Mouse (Mus musculus) lung, postnatal 0 days (tissue): Measurements from ENCODE around the gene Comt. TPM values are rescaled to one million over a fixed set of nuclear protein-coding genes. Genes with fewer than 3 reads are reported as not detected.

ENCODE experiments used
- ATAC-seq: fragments of 200-750 bp; cut with Nextera tagmentation; 2 replicates; pipeline ENCODE4 v1.8.0; 2017; ENCODE audit warnings: moderate library complexity
- DNase-seq: peaks from one replicate; pipeline ENCODE4 v3.0.0-alpha.2; 2016; ENCODE audit warnings: low spot score
- H3K27ac ChIP-seq: fragments of 300-500 bp; sonication (generic); 2 replicates; pipeline ENCODE4 v1.5.1; 2014; ENCODE audit warnings: antibody characterized with exemption, mild to moderate bottlenecking, low read length, mixed read lengths
- H3K27me3 ChIP-seq: fragments of 300-500 bp; sonication (generic); replicated peaks from 2 replicates; pipeline ENCODE4 v1.6.1; 2014; ENCODE audit warnings: low read length, mixed read lengths; ENCODE audit not compliant: insufficient read depth
- H3K36me3 ChIP-seq: fragments of 300-500 bp; sonication (generic); 2 replicates; pipeline ENCODE4 v1.6.1; 2014; ENCODE audit warnings: low read length, mixed read lengths; ENCODE audit not compliant: insufficient read depth
- H3K4me1 ChIP-seq: fragments of 300-500 bp; sonication (generic); 2 replicates; pipeline ENCODE4 v1.6.1; 2014; ENCODE audit warnings: antibody characterized with exemption, low read depth, low read length, mixed read lengths; ENCODE audit not compliant: insufficient read depth
- H3K4me2 ChIP-seq: fragments of 300-500 bp; sonication (generic); replicated peaks from 2 replicates; pipeline ENCODE4 v1.6.1; 2014; ENCODE audit warnings: low read depth, mild to moderate bottlenecking, low read length, moderate library complexity, mixed read lengths
- H3K4me3 ChIP-seq: fragments of 300-500 bp; sonication (generic); 2 replicates; pipeline ENCODE4 v1.5.1; 2014; ENCODE audit warnings: low read depth, low read length
- H3K9ac ChIP-seq: fragments of 300-500 bp; sonication (generic); replicated peaks from 2 replicates; pipeline ENCODE4 v1.6.1; 2014; ENCODE audit warnings: low read depth, mild to moderate bottlenecking
- H3K9me3 ChIP-seq: fragments of 300-500 bp; sonication (generic); 2 replicates; pipeline ENCODE4 v1.6.1; 2016; ENCODE audit warnings: low read length, mixed read lengths
- CTCF ChIP-seq: IDR thresholded peaks from 2 replicates; pipeline ENCODE4 v1.5.1; 2016; ENCODE audit warnings: antibody characterized with exemption, mild to moderate bottlenecking
- EP300 ChIP-seq: IDR thresholded peaks from 2 replicates; pipeline ENCODE4 v1.6.1; 2016; ENCODE audit warnings: antibody characterized with exemption, mild to moderate bottlenecking, control low read depth
- WGBS: fragments of 180-500 bp; shearing (Covaris S2); extraction: QIAGEN DNeasy Blood & Tissue Kit; methylation state at CpG from one replicate; pipeline ENCODE4 v1.1.7; 2014; 5-methylcytosine and 5-hydroxymethylcytosine counted together
- polyA plus RNA-seq: library from polyadenylated mRNA; unstranded; fragments of >200 nt; fragmentation: Nextera tagmentation; extraction: Ambion mirVana; gene quantifications from 2 replicates; pipeline ENCODE4 v1.2.1, GENCODE M21; 2015

Gene Comt
- polyA plus RNA-seq, 1 experiment from 2014 or later, result 109 TPM

- ATAC-seq (no peak), DNase-seq (no peak)
- TF ChIP-seq EP300 (no peak), CTCF (peak; percentile 50)
- WGBS, result 40% methylated on average over 1 of the region's 1 CpGs
- Histone ChIP-seq H3K4me1 (no peaks in the 10 kb centered on the region), H3K4me3 (no peak overlapping the region), H3K4me2 (no peak overlapping the region), H3K27ac (no peak overlapping the region), H3K9me3 (no peaks in the 10 kb centered on the region), H3K9ac (no peak overlapping the region), H3K27me3 (no peaks in the 10 kb centered on the region), H3K36me3 (peaks cover 8% of the 10 kb centered on the region; the same call in 1 of the 2 replicates)
Observed at GRCm38 (mm10) chr16:18470829-18471228, 44.2 kb upstream of the Comt start.

GRCm38 (mm10) chr16:18464271-18464670, 37.6 kb upstream of the Comt start:
- no peak overlapping the region for H3K4me3 ChIP-seq
- H3K27me3 ChIP-seq, result no peaks in the 10 kb centered on the region
- no peak for TF ChIP-seq EP300
- no peak for TF ChIP-seq CTCF
- WGBS, result 41% methylated on average over 3 of the region's 3 CpGs
- H3K4me1 ChIP-seq, result no peaks in the 10 kb centered on the region
- DNase-seq (peak; percentile 25), ATAC-seq (peak; percentile 73)
- no peak overlapping the region for H3K9ac ChIP-seq
- H3K4me2 ChIP-seq, result no peak overlapping the region
- H3K9me3 ChIP-seq, result no peaks in the 10 kb centered on the region
- no peaks in the 10 kb centered on the region for H3K36me3 ChIP-seq
- no peak overlapping the region for H3K27ac ChIP-seq

- Histone ChIP-seq H3K4me3 (no peak overlapping the region), H3K27ac (no peak overlapping the region), H3K9ac (no peak overlapping the region), H3K4me1 (no peaks in the 10 kb centered on the region), H3K9me3 (no peaks in the 10 kb centered on the region), H3K27me3 (no peaks in the 10 kb centered on the region), H3K36me3 (peaks cover 5% of the 10 kb centered on the region; the same call in 1 of the 2 replicates), H3K4me2 (no peak overlapping the region)
- DNase-seq (no peak), ATAC-seq (no peak)
- TF ChIP-seq CTCF (no peak), EP300 (no peak)
- WGBS, result 43% methylated on average over 8 of the region's 8 CpGs
Observed at GRCm38 (mm10) chr16:18462598-18462997, 35.9 kb upstream of the Comt start.

- ATAC-seq, result no peak
- 82% methylated on average over 9 of the region's 9 CpGs for WGBS
- no peak overlapping the region for H3K27ac ChIP-seq
Observed at GRCm38 (mm10) chr16:18462031-18462430, 35.4 kb upstream of the Comt start.

DNA sequence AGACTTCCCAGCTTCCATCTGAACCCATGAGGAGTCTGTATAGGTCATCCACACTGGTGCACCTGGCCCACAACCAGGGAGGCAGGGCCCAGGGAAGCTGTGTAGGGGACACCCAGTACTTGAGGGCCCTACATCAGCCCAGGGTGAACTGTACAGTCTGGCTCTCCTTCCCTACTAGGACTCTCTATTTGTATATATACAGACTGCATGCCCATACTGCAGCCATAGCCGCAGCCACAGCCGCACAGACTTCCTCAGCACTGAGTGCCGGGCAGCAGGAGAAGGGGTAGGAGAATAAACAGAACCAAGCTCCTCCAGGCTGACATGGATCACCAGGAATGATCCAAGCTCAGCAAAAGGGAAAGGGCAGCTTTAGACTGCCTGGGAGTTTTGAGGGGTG, 34.2 kb upstream of the Comt start:
- no peak for TF ChIP-seq EP300
- no peak for TF ChIP-seq CTCF
- Histone ChIP-seq H3K27ac (no peak overlapping the region), H3K4me3 (no peak overlapping the region), H3K9ac (no peak overlapping the region), H3K4me1 (no peaks in the 10 kb centered on the region), H3K4me2 (no peak overlapping the region), H3K36me3 (peaks cover 14% of the 10 kb centered on the region; the same call in 1 of the 2 replicates), H3K9me3 (no peaks in the 10 kb centered on the region), H3K27me3 (no peaks in the 10 kb centered on the region)
- ATAC-seq (no peak), DNase-seq (no peak)
- 77% methylated on average over 3 of the region's 3 CpGs for WGBS

More at GRCm38 (mm10) chr16:18462031-18462430, 35.4 kb upstream of the Comt start:
- no peak for DNase-seq
- TF ChIP-seq EP300, result no peak
- TF ChIP-seq CTCF, result no peak
- Histone ChIP-seq H3K4me2 (no peak overlapping the region), H3K27me3 (no peaks in the 10 kb centered on the region), H3K9ac (no peak overlapping the region), H3K4me3 (no peak overlapping the region), H3K36me3 (peaks cover 9% of the 10 kb centered on the region; the same call in 1 of the 2 replicates), H3K9me3 (no peaks in the 10 kb centered on the region), H3K4me1 (no peaks in the 10 kb centered on the region)

DNA sequence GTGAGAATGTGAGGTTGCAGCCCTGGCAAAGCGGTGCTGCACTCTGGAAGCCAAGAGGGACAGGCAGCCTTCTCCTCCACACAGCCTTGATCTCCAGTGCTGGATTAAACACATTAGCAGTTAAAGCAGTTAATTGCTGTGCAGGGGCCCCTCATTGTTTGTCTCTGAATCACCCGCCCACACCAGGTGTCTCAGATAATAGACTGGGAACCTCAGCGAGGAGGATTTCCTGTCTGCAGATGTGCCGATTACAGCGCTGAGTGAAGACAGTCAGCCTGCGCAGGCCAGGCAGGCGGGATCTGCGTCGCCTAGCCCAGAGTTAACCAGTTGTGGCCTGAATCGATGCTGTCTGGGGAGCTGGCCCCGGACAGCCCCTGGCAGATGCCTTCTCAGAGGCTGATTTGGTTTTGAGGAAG, 33.3 kb upstream of the Comt start:
- Histone ChIP-seq H3K27me3 (no peaks in the 10 kb centered on the region), H3K9ac (no peak overlapping the region), H3K27ac (peak overlapping the region; percentile 20; the same call in 1 of the 2 replicates), H3K36me3 (peaks cover 14% of the 10 kb centered on the region; the same call in 1 of the 2 replicates), H3K4me3 (no peak overlapping the region), H3K4me2 (no peak overlapping the region; the same call in 1 of the 2 replicates), H3K4me1 (no peaks in the 10 kb centered on the region), H3K9me3 (no peaks in the 10 kb centered on the region)
- DNase-seq (peak; percentile 35), ATAC-seq (peak; percentile 65)
- TF ChIP-seq CTCF (no peak), EP300 (peak; percentile 47)
- WGBS, result 21% methylated on average over 11 of the region's 11 CpGs
